Mouse (Mus musculus) megakaryocyte, embryonic 14.5 days (primary cell): ENCODE data around the gene Gm8011.
"Not testable (repeated sequence)": the region's sequence is repeated elsewhere in the genome, so short reads cannot be mapped to it uniquely, and the experiment has no call there.

Experiments
- FLI1 ChIP-seq: IDR thresholded peaks from 2 replicates; pipeline ENCODE4 v1.6.1; 2012; ENCODE audit warnings: low read length, inconsistent platforms, mixed read lengths
- GATA1 ChIP-seq: IDR thresholded peaks from 3 replicates; pipeline ENCODE4 v1.6.1; 2012; ENCODE audit warnings: mixed read lengths, low read length, inconsistent platforms, borderline replicate concordance

DNA sequence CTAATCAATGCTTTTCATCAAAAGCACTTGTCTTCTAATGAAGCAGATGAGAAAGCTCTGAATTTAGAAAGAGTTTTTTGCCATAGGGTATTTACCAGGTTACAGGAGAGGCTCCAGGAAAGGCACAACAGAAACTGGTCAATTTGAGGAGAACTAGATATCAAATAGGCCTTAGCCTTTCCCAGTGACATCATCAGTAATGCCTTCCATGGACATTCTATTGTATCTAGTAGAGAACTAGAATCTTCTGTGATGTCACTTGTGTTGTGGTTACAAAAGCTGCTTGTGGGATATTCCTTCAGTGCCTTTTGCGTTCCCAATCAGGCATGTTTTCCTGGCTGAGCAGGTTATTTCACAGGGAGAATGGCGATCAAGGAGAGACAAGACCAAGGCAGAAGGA lies at the start of gene Gm8011:
- not testable (repeated sequence) for TF ChIP-seq GATA1, FLI1
